Mouse (Mus musculus): Measurements from ENCODE around the gene Gm28230. TPM values are rescaled to one million over a fixed set of nuclear protein-coding genes. Genes with fewer than 3 reads are reported as not detected.

Gm28230 gene
- total RNA-seq, 2 experiments from 2014 or later: not detected

GRCm38 (mm10) chr2:74722949-74723348 lies 3.6 kb upstream of the Gm28230 start:
- DNase-seq: no peak

GRCm38 (mm10) chr2:74724244-74725015 lies 2.1 kb upstream of the Gm28230 start:
- no peak for DNase-seq

- no peak for DNase-seq
Measured at GRCm38 (mm10) chr2:74725171-74725570, 1.4 kb upstream of the Gm28230 start.

GRCm38 (mm10) chr2:74726973-74727639 lies 578 bp downstream of the Gm28230 start:
- DNase-seq: no peak

- no peak for DNase-seq
Measured at GRCm38 (mm10) chr2:74727640-74728302, 1.2 kb downstream of the Gm28230 start.

- no peak for DNase-seq
Measured at GRCm38 (mm10) chr2:74728303-74728680, 1.8 kb downstream of the Gm28230 start.

GRCm38 (mm10) chr2:74730331-74730730 lies 3.8 kb downstream of the Gm28230 start:
- no peak for DNase-seq

GRCm38 (mm10) chr2:74731055-74731454 lies 4.5 kb downstream of the Gm28230 start:
- DNase-seq: no peak

- no peak for DNase-seq
Measured at GRCm38 (mm10) chr2:74731799-74732512, 5.4 kb downstream of the Gm28230 start.

- DNase-seq: no peak
Measured at GRCm38 (mm10) chr2:74732513-74733316, 6.2 kb downstream of the Gm28230 start.

GRCm38 (mm10) chr2:74733317-74733661 lies 6.8 kb downstream of the Gm28230 start:
- no peak for DNase-seq

GRCm38 (mm10) chr2:74733765-74734164 lies 7.2 kb downstream of the Gm28230 start:
- DNase-seq: no peak

GRCm38 (mm10) chr2:74734451-74734850 lies 7.9 kb downstream of the Gm28230 start:
- DNase-seq: no peak

GRCm38 (mm10) chr2:74734996-74735811 lies 8.7 kb downstream of the Gm28230 start:
- no peak for DNase-seq

GRCm38 (mm10) chr2:74735851-74736687 lies 9.5 kb downstream of the Gm28230 start:
- no peak for DNase-seq

GRCm38 (mm10) chr2:74736688-74737577 lies 10.4 kb downstream of the Gm28230 start:
- no peak for DNase-seq

- DNase-seq: no peak
Measured at GRCm38 (mm10) chr2:74737578-74738070, 11.1 kb downstream of the Gm28230 start.

GRCm38 (mm10) chr2:74738623-74739475 lies 12.3 kb downstream of the Gm28230 start:
- no peak for DNase-seq

Measured in heart, adult 18-20 months (tissue).